Mouse (Mus musculus) layer of hippocampus, adult 2 months (tissue): ENCODE data around the gene Pum2. TPM values are rescaled to one million over a fixed set of nuclear protein-coding genes. Genes with fewer than 3 reads are reported as not detected.
"Not testable (repeated sequence)": the region's sequence is repeated elsewhere in the genome, so short reads cannot be mapped to it uniquely, and the experiment has no call there.

ENCODE experiments used
- DNase-seq, 2 experiments: peaks; one replicate each; pipeline ENCODE4 v3.0.0; 2022; ENCODE audit warnings: low spot score in 2 of 2
- H3K27ac ChIP-seq: fragments of 200-600 bp; 2 replicates; pipeline ENCODE4 v1.8.1; 2022
- H3K4me3 ChIP-seq: fragments of 200-600 bp; 2 replicates; pipeline ENCODE4 v1.8.1; 2022; ENCODE audit warnings: mild to moderate bottlenecking
- CTCF ChIP-seq: fragments of 200-600 bp; conservative IDR thresholded peaks from 2 replicates; pipeline ENCODE4 v1.8.1; 2022; ENCODE audit warnings: antibody characterized with exemption, mild to moderate bottlenecking, moderate library complexity
- long read RNA-seq, 2 experiments: library from polyadenylated mRNA; stranded (forward); transcript quantifications; one replicate each; pipeline ENCODE4 v2.0.0; 2021; ENCODE audit warnings: borderline mapping rate in 2 of 2
- total RNA-seq, 2 experiments: library from RNA; stranded (reverse); gene quantifications; 2 replicates each; pipeline ENCODE4 v1.2.3; 2021

The Pum2 gene
- 100 to 1,000 TPM; 186 to 195 TPM for total RNA-seq
- long read RNA-seq, experiment 1, partial matches to known transcripts = 3 of 16 reads
- long read RNA-seq, experiment 1, other reads (novel, unspliced or antisense) = 12 of 16 reads
- long read RNA-seq, experiment 2, full-length matches to known transcripts = 9 of 41 reads
- long read RNA-seq, experiment 2, partial matches to known transcripts = 10 of 41 reads
- long read RNA-seq, experiment 2, other reads (novel, unspliced or antisense) = 22 of 41 reads

DNA sequence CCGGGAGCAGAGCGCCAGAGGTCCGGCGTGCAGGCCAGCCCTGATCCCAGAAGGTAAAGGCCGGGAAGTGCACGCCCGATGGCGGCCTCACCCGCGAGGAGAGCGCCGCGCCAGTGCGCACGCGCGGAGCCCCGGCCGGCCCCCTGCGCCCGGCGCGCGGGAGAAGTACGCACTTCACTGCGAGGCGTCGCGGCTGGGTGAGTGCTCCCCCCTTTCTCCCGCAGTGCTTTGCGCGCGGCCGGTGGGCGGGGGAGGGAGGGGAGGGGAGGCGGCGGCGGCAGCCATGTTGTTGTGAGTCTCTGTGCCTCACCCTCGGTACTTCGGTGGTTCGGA is at the start of gene Pum2:
Gene Pum2, plus strand, starts transcription at position 161 of the 333 bp plus-strand sequence.
- Histone ChIP-seq H3K4me3 (peak within 1 kb of the TSS; percentile 90), H3K27ac (peak within 1 kb of the TSS; percentile 98)
- no peak for TF ChIP-seq CTCF
- DNase-seq = peak; percentile 90 to 93

DNA sequence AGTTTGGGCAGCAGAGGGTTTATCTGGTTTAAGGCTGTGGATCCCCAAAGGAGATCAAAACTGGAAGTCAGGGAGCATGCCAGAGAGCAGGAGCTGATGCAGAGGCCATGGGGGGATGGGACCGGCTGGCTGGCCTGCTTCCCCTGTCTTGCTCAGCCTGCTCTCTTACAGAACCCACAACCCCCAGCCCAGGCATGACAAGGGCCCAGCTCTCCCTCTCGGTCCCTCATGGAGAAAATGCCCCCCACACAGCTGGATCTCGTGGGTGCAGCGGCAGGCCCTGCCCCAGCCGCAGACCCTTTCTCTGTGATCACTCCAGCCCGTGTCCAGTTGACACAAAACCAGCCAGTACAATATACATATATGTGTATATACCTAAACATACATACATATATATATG is 44.4 kb upstream of the Pum2 start:
- DNase-seq = no peak

GRCm38 (mm10) chr12:8631691-8632090 is 42.2 kb upstream of the Pum2 start:
- TF ChIP-seq CTCF = no peak
- no peak overlapping the region for H3K27ac ChIP-seq

More for the DNA sequence above, 44.4 kb upstream of the Pum2 start:
- Histone ChIP-seq H3K27ac (no peak overlapping the region), H3K4me3 (no peak overlapping the region)
- TF ChIP-seq CTCF = no peak

DNA sequence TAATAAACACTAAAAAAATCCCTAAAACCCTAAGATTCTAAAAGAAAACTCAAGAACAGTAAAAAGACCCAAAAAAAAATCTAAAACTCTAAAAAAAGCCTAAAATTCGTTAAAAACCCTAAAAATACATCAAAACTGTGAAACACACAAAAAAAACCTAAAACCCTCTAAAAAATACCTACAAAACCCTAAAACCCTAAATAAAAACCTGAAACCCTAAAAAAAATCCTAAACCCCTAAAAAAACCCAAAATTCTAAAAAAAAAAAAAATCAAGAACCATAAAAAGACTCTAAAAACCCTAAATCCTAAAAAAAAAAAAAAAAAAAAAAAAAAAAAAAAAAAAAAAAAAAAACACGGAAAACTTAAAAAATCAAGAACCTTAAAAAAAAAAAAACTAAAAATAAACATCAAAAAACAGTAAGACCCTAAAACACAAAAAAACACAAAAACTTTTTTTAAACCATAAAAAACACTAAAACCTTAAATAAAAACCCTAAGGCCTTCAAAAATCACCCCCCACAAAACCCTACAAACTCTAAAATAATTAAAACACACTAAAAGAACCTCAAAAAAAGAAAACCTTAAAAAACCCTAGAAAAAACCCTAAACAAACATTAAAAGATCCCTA is 41.1 kb upstream of the Pum2 start:
- no peak overlapping the region for H3K27ac ChIP-seq
- TF ChIP-seq CTCF = no peak
- H3K4me3 ChIP-seq = no peak overlapping the region
- DNase-seq = no peak

More at GRCm38 (mm10) chr12:8631691-8632090, 42.2 kb upstream of the Pum2 start:
- no peak overlapping the region for H3K4me3 ChIP-seq
- DNase-seq = no peak

GRCm38 (mm10) chr12:8634306-8634705 is 39.6 kb upstream of the Pum2 start:
- no peak overlapping the region for H3K4me3 ChIP-seq
- no peak overlapping the region for H3K27ac ChIP-seq
- no peak for TF ChIP-seq CTCF
- no peak for DNase-seq

DNA sequence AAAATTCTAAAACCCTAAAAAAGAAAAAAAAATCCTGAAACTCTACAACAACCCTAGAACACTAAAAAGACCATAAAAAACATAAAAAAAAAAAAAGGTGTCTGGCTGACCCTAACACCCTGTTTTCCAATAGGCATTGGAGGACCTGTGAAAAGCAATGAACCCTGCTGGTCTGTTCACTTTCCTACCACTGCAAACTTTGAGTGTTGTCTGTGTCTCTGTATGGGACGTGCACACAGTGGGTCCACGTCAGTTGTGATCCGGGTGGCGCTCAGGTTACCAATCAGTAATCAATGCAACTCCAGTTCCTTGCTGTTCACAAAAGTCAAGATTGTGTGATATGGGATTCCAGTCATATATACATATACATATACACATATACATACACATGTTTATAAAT is 38.4 kb upstream of the Pum2 start:
- no peak overlapping the region for H3K27ac ChIP-seq
- H3K4me3 ChIP-seq = no peak overlapping the region
- no peak for DNase-seq
- TF ChIP-seq CTCF = no peak

DNA sequence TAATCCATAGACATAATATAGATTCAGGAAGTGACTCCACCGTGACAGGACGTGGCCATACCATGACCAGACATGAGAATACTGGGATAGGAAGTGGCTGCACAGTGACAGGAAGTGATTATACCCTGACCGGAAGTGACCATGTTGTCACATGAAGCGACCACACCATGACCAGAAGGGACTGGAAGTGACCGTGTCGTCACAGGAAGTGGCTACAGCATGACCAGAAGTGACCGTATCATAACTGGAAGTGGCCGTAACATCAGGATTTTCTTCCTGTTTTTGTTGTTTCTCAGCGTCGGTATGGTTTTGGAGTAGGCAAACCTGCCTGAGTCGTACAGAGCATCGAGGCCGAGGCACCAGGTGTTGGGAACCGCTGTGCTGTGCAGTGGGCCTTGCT is 37.0 kb upstream of the Pum2 start:
- DNase-seq = no peak
- no peak overlapping the region for H3K27ac ChIP-seq
- H3K4me3 ChIP-seq = no peak overlapping the region
- TF ChIP-seq CTCF = no peak

GRCm38 (mm10) chr12:8638411-8639087 is 35.4 kb upstream of the Pum2 start:
- H3K27ac ChIP-seq, H3K4me3 ChIP-seq: not testable (repeated sequence)
- peak; percentile 83 for TF ChIP-seq CTCF
- DNase-seq = peak; percentile 59 to 83

- DNase-seq = not testable (repeated sequence)
- peak overlapping the region; percentile 99 for H3K4me3 ChIP-seq
- peak overlapping the region; percentile 100 for H3K27ac ChIP-seq
Observed at GRCm38 (mm10) chr12:8640186-8640585, 33.7 kb upstream of the Pum2 start.

DNA sequence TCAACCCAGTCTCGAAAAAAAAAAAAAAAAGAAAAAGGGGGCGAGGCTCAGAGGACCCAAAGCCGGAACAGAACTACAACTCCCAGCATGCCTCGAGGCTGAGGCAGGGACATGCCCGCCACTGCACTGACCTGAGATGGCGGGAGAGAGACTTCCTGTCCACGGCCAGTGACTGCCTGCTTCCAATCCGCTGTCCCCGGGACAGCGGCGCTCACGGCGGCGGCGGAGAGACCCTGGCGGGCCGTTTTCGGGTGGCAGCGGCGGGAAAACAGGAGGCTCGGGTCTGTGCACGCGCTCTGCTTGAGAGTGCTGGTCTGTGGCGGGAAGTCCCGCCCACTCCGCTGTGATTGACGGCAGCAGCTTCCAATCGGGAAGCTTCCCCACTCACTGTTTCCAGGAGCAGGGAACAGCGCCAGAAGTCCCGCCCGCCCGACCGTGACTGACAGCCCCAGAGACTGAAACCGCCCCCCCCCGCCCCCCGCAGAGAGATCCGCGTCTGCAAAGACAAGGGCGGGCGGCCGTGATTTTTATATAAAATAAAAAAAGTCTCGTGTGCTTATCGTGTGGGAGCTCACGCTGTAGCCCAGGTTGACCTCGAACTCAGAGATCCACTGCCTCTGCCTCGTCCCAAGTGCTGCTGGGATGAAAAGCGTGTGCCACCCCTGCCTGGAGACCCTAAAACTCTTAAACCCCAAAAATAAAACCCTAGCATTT is 33.1 kb upstream of the Pum2 start:
- Histone ChIP-seq H3K27ac (peak overlapping the region; percentile 100), H3K4me3 (peak overlapping the region; percentile 99)
- TF ChIP-seq CTCF = peak; percentile 37
- DNase-seq = peak; percentile 97 to 99

GRCm38 (mm10) chr12:8641425-8641735 is 32.6 kb upstream of the Pum2 start:
- DNase-seq = no peak
- Histone ChIP-seq H3K27ac (peak overlapping the region; percentile 100), H3K4me3 (peak overlapping the region; percentile 99)
- no peak for TF ChIP-seq CTCF

- H3K4me3 ChIP-seq, DNase-seq, H3K27ac ChIP-seq: not testable (repeated sequence)
Observed at GRCm38 (mm10) chr12:8648211-8648610, 25.7 kb upstream of the Pum2 start.

DNA sequence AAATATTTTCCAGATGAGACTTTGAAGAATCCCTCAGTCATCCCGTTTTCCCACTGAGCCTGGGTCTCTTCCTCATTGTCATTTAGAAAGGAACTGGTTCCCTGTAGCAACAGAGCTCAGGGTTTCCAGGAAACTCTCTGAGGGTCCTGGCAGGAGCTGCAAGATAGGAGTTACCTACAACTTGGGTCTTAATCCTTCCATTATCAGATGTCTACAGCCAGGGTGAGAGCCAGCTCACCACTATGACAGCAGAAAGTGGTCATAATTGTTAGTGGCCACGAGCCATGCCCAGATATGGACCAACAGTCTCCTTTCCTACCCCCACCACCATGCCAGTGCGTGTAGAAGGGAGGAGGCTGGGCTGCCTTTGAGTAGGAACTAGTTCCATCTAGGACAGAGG is 23.9 kb upstream of the Pum2 start:
- DNase-seq, H3K27ac ChIP-seq, H3K4me3 ChIP-seq: not testable (repeated sequence)
